Mouse (Mus musculus): ENCODE results near the gene Zcchc3. TPM values are rescaled to one million over a fixed set of nuclear protein-coding genes. Genes with fewer than 3 reads are reported as not detected.

The Zcchc3 gene
- polyA plus RNA-seq, 1 experiment: not detected

DNA sequence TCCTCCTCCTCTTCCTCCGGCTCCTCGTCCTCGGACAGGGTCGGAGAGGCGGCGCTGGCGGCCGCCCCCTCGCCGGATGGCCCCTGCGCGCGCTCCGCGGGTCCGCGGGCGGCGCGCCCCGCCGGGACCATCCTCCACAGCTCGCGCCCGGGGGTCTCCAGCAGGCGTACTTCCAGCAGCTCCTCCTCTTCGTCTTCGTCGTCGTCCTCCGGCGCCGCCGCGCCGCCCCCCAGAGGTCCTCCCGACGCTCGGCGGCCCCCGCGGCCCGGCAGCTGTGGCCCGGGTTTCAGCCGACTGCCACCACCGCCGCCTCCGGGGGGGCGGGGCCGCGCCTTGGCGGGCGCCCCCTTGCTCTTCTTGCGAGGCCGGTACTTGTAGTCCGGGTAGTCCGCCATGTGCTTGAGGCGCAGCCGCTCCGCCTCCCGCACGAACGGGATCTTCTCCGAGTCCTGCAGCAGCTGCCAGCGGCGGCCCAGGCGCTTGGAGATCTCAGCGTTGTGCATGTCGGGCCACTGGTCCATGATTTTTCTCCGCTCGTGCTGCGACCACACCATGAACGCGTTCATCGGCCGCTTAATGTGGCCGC is 17.7 kb downstream of the Zcchc3 start:
- H3K27ac ChIP-seq (ENCODE audit: insufficient read depth, low read depth, low read length): peak overlapping the region; percentile 93
- TF ChIP-seq CTCF (IDR thresholded peaks at IDR 0.05; ENCODE audit: insufficient read depth, low read depth, low read length): no peak
- TF ChIP-seq POLR2A (IDR thresholded peaks at IDR 0.05; ENCODE audit: insufficient read depth, low read depth, low read length): peak; percentile 49
- WGBS: under 1% methylated on average over 76 of the region's 77 CpGs
- H3K4me1 ChIP-seq (ENCODE audit: control insufficient read depth, insufficient read depth, low read length): peaks cover 23% of the 10 kb centered on the region
- peak overlapping the region; percentile 80 for H3K4me3 ChIP-seq (ENCODE audit: insufficient read depth, low read depth, low read length)

DNA sequence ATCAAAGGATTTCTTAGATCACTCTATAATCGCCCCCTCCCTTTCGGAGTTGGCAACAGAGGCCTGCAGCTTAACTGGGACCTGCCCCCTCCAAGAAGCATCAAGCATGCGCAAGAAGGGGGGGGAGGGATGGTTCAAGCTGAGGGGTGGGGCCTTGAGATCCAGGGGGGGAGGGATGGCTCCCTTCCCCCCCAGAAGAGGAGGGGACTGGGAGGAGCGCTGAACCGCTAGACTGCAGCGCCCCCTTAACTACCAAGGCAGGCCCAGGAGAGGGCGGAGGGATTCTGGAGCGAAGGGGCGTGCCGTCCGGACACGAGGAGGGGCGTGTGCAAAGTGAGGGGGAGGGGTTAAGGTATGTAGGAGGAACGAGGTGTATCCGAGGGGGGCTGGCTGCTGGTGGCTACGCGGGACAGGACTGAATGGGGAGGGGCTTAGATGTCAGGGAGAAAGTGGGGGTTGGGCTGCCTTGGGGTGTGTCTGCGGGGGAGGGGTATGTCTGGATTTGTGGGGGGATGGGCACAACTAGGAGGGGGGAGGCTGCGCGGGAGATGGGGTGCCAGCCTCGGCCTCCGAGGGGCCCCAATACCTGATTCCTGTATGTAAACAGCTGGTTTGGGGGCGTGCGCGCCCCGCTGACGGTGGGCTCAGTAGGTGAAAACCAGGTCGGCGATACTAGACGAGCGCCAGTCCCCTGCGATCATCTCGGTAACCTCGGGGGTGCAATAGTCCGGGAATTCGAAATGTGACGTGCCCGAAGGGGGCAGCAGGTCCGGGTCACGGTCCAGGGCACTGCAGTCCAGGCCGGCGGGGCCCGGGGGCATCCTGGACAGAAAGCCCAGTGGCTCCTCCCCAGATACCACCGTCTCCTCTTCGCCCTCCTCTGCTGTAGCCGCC is 18.5 kb downstream of the Zcchc3 start:
- H3K4me3 ChIP-seq (ENCODE audit: insufficient read depth, low read depth, low read length): peak overlapping the region; percentile 80

DNA sequence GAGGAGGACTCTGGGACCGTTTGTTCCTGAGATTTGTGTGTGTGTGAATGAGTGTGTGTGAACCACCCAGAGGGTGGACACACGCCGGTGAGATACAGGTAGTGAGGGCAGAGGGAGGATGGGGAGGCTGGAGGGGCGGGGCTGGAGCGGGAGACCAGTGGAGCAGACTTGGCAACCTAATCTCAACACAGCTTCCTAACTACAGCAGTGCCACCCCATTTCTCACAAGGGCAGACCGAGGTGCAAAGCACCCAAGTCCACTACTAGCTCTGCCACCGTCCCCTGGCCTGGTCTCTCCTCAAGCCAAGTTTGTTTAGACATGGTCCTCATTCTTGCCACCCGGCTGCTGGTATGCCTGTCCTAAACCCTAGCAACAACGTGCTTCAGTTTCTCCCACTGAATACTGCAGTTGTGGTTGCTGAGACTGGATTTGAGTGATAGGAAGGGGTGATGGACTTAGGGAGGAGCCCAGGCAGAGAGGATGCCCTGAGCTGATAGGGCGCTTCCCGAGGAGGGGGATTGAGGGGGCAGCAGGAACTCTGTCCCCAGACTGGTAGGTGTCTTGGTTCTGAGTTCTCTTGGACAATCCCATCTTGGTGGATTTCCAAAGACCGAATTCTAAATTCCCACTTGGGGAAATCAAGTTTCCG is 19.4 kb downstream of the Zcchc3 start:
- 13% methylated on average over 13 of the region's 13 CpGs for WGBS
- Histone ChIP-seq H3K27ac (ENCODE audit: insufficient read depth, low read depth, low read length) (0 out of 2 replicates have a peak overlapping the region, but pooled peaks have one; percentile 45), H3K4me3 (ENCODE audit: insufficient read depth, low read depth, low read length) (peak overlapping the region; percentile 80), H3K4me1 (ENCODE audit: control insufficient read depth, insufficient read depth, low read length) (peaks cover 23% of the 10 kb centered on the region)
- TF ChIP-seq POLR2A (IDR thresholded peaks at IDR 0.05; ENCODE audit: insufficient read depth, low read depth, low read length) (no peak), CTCF (IDR thresholded peaks at IDR 0.05; ENCODE audit: insufficient read depth, low read depth, low read length) (no peak)

More for the DNA sequence above, 18.5 kb downstream of the Zcchc3 start:
- WGBS: under 1% methylated on average over 46 of the region's 46 CpGs
- TF ChIP-seq CTCF (IDR thresholded peaks at IDR 0.05; ENCODE audit: insufficient read depth, low read depth, low read length) (no peak), POLR2A (IDR thresholded peaks at IDR 0.05; ENCODE audit: insufficient read depth, low read depth, low read length) (peak; percentile 10; the same call in 1 of the 2 replicates)
- peak overlapping the region; percentile 93 for H3K27ac ChIP-seq (ENCODE audit: insufficient read depth, low read depth, low read length)
- peaks cover 23% of the 10 kb centered on the region for H3K4me1 ChIP-seq (ENCODE audit: control insufficient read depth, insufficient read depth, low read length)

DNA sequence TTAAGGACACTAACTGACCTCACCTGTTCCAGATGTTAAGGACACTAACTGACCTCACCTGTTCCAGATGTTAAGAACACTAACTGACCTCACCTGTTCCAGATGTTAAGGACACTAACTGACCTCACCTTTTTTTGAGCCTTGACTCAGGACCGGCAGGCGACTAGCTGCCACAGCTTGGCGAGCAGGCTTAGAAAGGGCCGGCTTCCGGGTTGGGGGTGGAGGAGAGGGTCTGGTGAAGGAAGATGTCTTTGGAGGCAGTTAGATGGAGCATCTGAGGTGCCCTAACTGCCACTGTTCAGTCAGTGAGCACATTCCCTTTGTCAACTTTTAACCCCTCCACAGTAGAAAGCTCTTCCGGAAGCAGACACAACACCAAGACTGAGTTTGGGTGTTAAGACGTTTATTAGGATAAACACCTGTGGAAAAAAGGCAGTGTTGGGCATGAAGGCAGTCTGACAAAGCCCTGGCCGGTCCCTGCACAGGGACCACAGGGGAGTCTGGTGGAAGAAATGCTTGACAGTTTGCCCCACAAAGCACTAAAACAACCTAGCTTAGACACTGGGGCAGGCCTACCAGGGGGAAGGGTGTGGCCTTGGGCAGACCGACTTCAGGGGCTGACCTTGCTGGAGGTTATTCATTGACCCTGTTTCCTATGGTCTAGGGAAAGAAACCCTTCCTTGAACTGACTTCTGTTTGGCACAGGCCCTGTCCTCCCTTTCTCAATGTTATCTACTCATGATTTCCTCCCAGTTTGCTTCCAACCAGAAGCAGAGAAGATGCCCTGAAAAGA is 21.4 kb downstream of the Zcchc3 start:
- WGBS: 45% methylated on average over 9 of the region's 9 CpGs
- Histone ChIP-seq H3K4me1 (ENCODE audit: control insufficient read depth, insufficient read depth, low read length) (peaks cover 18% of the 10 kb centered on the region), H3K27ac (ENCODE audit: insufficient read depth, low read depth, low read length) (no peak overlapping the region), H3K4me3 (ENCODE audit: insufficient read depth, low read depth, low read length) (no peak overlapping the region)
- no peak for TF ChIP-seq CTCF (IDR thresholded peaks at IDR 0.05; ENCODE audit: insufficient read depth, low read depth, low read length)
- TF ChIP-seq POLR2A (IDR thresholded peaks at IDR 0.05; ENCODE audit: insufficient read depth, low read depth, low read length): no peak

DNA sequence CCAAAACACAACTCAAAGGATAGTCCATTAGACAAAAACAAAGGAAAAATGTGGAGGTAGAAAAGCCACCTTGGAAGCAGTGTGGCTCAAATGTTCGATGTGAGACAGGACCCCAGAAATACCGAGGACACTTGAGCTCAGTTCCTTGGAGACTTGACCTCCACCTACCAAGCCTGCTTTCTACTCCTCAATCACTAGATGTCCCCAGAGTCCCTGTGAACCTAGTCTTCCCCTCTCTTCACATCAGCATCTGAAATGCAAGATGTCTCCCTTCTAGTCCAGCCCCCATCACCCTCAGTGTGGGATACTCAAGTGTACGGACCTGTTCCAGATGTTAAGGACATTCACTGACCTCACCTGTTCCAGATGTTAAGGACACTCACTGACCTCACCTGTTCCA is 22.0 kb downstream of the Zcchc3 start:
- Histone ChIP-seq H3K4me1 (ENCODE audit: control insufficient read depth, insufficient read depth, low read length) (peaks cover 18% of the 10 kb centered on the region), H3K27ac (ENCODE audit: insufficient read depth, low read depth, low read length) (no peak overlapping the region), H3K4me3 (ENCODE audit: insufficient read depth, low read depth, low read length) (no peak overlapping the region)
- 5% methylated on average over 3 of the region's 3 CpGs for WGBS
- TF ChIP-seq CTCF (IDR thresholded peaks at IDR 0.05; ENCODE audit: insufficient read depth, low read depth, low read length) (no peak), POLR2A (IDR thresholded peaks at IDR 0.05; ENCODE audit: insufficient read depth, low read depth, low read length) (no peak)

DNA sequence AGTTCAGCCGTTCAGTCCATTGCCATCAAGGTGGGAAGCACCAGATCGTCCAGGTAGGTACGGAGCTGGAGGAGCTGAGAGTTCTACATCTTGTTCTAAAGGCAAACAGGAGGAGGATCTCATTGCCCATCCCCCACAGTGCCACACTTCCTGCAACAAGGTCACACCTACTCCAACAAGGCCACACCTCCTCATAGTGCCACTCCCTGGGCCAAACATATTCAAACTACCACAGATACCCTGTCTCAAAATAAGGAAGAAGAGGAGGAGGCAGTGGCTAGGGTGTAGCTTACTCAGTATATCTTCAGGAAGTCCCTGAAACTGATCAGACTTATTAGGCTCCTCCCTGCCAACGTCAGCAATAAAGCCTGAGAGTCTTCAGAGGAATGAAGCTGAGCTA is 30.6 kb downstream of the Zcchc3 start:
- WGBS: 91% methylated on average over 4 of the region's 4 CpGs
- Histone ChIP-seq H3K27ac (ENCODE audit: insufficient read depth, low read depth, low read length) (no peak overlapping the region), H3K4me1 (ENCODE audit: control insufficient read depth, insufficient read depth, low read length) (no peaks in the 10 kb centered on the region), H3K4me3 (ENCODE audit: insufficient read depth, low read depth, low read length) (no peak overlapping the region)
- TF ChIP-seq POLR2A (IDR thresholded peaks at IDR 0.05; ENCODE audit: insufficient read depth, low read depth, low read length): no peak
- TF ChIP-seq CTCF (IDR thresholded peaks at IDR 0.05; ENCODE audit: insufficient read depth, low read depth, low read length): no peak

DNA sequence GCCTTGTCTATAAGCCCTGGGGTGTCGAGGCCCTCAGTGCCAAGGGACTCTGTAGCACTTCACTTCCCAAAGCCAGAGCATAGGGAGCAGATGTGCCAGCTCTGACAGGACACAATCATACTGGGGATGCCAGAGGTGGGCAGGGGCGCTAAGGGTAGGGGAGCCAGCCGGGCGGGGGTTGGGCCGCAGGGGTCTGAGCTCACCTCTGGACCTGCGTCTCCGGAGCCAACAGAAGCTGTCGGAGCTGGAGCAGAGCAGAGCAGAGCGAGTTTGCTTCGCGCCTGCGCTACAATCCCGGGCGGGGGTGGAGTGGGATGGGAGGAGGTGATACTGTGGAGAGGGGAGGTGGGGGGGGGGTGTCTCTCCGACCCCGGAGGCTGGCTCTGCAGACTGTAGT is 38.5 kb downstream of the Zcchc3 start, which contains the start of gene Nrsn2:
Gene Nrsn2, minus strand, starts transcription at position 294 of the 397 bp plus-strand sequence.
- peak within 1 kb of the TSS; percentile 77 for H3K27ac ChIP-seq (ENCODE audit: insufficient read depth, low read depth, low read length)
- peak within 1 kb of the TSS; percentile 68 for H3K4me3 ChIP-seq (ENCODE audit: insufficient read depth, low read depth, low read length)
- 3% methylated on average over 16 of the region's 16 CpGs for WGBS
- TF ChIP-seq CTCF (IDR thresholded peaks at IDR 0.05; ENCODE audit: insufficient read depth, low read depth, low read length) (no peak), POLR2A (IDR thresholded peaks at IDR 0.05; ENCODE audit: insufficient read depth, low read depth, low read length) (no peak; the same call in 1 of the 2 replicates)
- H3K4me1 ChIP-seq (ENCODE audit: control insufficient read depth, insufficient read depth, low read length): peaks cover 24% of the 10 kb centered on the region

DNA sequence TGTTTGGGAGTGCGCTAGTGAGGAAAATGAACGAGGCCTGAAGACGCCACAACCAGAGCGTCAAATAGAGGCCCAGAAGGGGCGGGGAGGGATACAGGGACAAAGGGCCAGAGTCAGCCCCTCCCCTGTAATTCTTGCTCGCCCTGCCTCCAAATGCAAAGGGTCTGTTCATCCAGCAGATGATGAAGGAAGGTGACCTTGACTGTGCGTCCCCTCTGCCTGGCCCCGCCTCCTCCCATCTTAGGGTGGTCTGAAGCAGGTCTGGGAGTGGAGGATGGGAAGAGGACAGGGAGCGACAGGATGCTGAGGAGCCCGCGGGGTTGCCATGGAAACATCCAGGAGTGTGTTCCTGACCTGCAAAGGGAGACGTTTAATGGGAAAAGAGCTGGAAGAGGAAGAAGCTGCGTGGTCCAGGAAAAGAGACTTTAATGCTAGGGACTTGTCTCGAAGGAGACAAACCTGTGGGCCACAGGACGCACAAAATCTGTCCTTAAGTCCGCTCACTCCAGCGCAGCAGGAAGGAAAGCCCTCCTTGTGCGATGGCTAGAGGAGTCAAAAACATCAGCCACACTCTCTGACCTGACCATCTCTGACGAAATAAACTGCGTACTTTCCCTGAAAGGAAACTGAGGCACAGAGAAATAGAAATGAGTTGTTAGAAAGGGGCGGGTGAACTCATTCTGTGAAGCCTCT is 39.0 kb downstream of the Zcchc3 start:
- Histone ChIP-seq H3K4me3 (ENCODE audit: insufficient read depth, low read depth, low read length) (peak overlapping the region; percentile 68), H3K27ac (ENCODE audit: insufficient read depth, low read depth, low read length) (peak overlapping the region; percentile 77)
- no peak for TF ChIP-seq POLR2A (IDR thresholded peaks at IDR 0.05; ENCODE audit: insufficient read depth, low read depth, low read length)
- TF ChIP-seq CTCF (IDR thresholded peaks at IDR 0.05; ENCODE audit: insufficient read depth, low read depth, low read length): no peak

More for the DNA sequence above, 39.0 kb downstream of the Zcchc3 start:
- peaks cover 24% of the 10 kb centered on the region for H3K4me1 ChIP-seq (ENCODE audit: control insufficient read depth, insufficient read depth, low read length)
- 10% methylated on average over 21 of the region's 21 CpGs for WGBS

Measured in olfactory bulb, adult 2 months (tissue).